9 mouse cellular contexts compared by ENCODE assay signal in the genomic region with DNA sequence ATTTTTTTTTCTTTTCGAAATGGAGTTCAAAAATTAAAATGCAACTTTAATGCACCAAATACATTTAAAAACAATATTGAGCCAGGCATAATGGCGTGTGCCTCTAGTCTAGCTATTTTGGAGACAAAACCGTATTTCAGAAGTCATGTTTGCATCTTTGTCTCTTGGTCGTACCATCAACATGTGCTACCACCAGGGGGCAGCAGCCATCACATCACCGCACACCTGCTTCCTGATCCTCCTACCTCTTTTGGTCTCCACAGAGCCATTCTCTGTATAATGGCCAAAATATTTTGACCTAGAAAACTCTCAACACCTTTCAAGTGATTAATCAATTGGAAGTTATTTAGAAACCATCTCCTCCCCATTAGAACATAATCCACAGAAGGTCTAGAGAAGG.
DNase-seq lines count a peak whose midpoint lies in the region; ATAC-seq lines count a peak whose summit lies in the region.
"Had no signal": no experiment of that assay in that cellular context is flagged by ENCODE, and none has a peak within 500 bp of the region (broad histone marks: within the 10 kb centered on the region; RNA-seq: fewer than 3 reads in every experiment).

No protein-coding gene starts in this region.

- no peaks in the 10 kb centered on the region for H3K9me3 ChIP-seq in midbrain, embryonic 11.5 days (ENCODE audit: control insufficient read depth, low read length)
- no peaks in the 10 kb centered on the region for H3K9me3 ChIP-seq in midbrain, embryonic 16.5 days (replicated peaks; ENCODE audit: control insufficient read depth, low read length, poor library complexity, severe bottlenecking)
- no peaks in the 10 kb centered on the region for H3K9me3 ChIP-seq in limb, embryonic 11.5 days (ENCODE audit: control insufficient read depth, low read length)
- H3K9me3 ChIP-seq: heart, embryonic 13.5 days had no signal

- H3K36me3 ChIP-seq in midbrain, embryonic 11.5 days (ENCODE audit: control insufficient read depth, insufficient read depth, low read length), result no peaks in the 10 kb centered on the region
- no peaks in the 10 kb centered on the region for H3K36me3 ChIP-seq in midbrain, embryonic 16.5 days (ENCODE audit: control insufficient read depth, insufficient read depth, low read length)
- H3K36me3 ChIP-seq in limb, embryonic 11.5 days (ENCODE audit: control insufficient read depth, insufficient read depth, low read length), result no peaks in the 10 kb centered on the region
- H3K36me3 ChIP-seq: heart, embryonic 13.5 days had no signal

- no peak overlapping the region for H3K4me3 ChIP-seq in midbrain, embryonic 11.5 days (ENCODE audit: low read depth, low read length)
- H3K4me3 ChIP-seq in midbrain, embryonic 16.5 days (ENCODE audit: low read depth, low read length), result no peak overlapping the region
- H3K4me3 ChIP-seq in limb, embryonic 11.5 days (ENCODE audit: low read depth, low read length), result no peak overlapping the region
- H3K4me3 ChIP-seq: heart, embryonic 13.5 days had no signal

- WGBS in midbrain, embryonic 11.5 days, result 23% methylated on average over 5 of the region's 5 CpGs
- WGBS in midbrain, embryonic 16.5 days, result 30% methylated on average over 5 of the region's 5 CpGs
- 25% methylated on average over 5 of the region's 5 CpGs for WGBS in limb, embryonic 11.5 days

- peak; percentile 61; the same call in 1 of the 2 replicates for ATAC-seq in midbrain, embryonic 11.5 days (ENCODE audit: low FRiP score)
- ATAC-seq in midbrain, embryonic 16.5 days, result no peak
- ATAC-seq in limb, embryonic 11.5 days (ENCODE audit: insufficient number of reproducible peaks, low FRiP score, low TSS enrichment, low read depth), result no peak

- no peak overlapping the region for H3K9ac ChIP-seq in midbrain, embryonic 11.5 days (ENCODE audit: low read length)
- H3K9ac ChIP-seq in midbrain, embryonic 16.5 days (ENCODE audit: low read depth, low read length), result no peak overlapping the region
- H3K9ac ChIP-seq in limb, embryonic 11.5 days (ENCODE audit: low read length), result no peak overlapping the region
- H3K9ac ChIP-seq: heart, embryonic 13.5 days had no signal

- no peaks in the 10 kb centered on the region for H3K27me3 ChIP-seq in midbrain, embryonic 11.5 days (ENCODE audit: control insufficient read depth, insufficient read depth, low read length)
- H3K27me3 ChIP-seq in midbrain, embryonic 16.5 days (ENCODE audit: control insufficient read depth, insufficient read depth, low read depth, low read length), result no peaks in the 10 kb centered on the region
- H3K27me3 ChIP-seq in limb, embryonic 11.5 days (ENCODE audit: control insufficient read depth, insufficient read depth, low read length), result no peaks in the 10 kb centered on the region
- H3K27me3 ChIP-seq: heart, embryonic 13.5 days had no signal

- H3K4me2 ChIP-seq in midbrain, embryonic 11.5 days, result no peak overlapping the region
- H3K4me2 ChIP-seq in midbrain, embryonic 16.5 days (ENCODE audit: low read length), result no peak overlapping the region
- H3K4me2 ChIP-seq in limb, embryonic 11.5 days (ENCODE audit: low read depth, severe bottlenecking), result no peak overlapping the region
- H3K4me2 ChIP-seq: heart, embryonic 13.5 days had no signal

- H3K27ac ChIP-seq in midbrain, embryonic 11.5 days (ENCODE audit: low read depth, low read length), result no peak overlapping the region
- H3K27ac ChIP-seq in midbrain, embryonic 16.5 days (ENCODE audit: low read length), result no peak overlapping the region
- no peak overlapping the region for H3K27ac ChIP-seq in limb, embryonic 11.5 days (replicated peaks; ENCODE audit: low read depth, low read length)
- H3K27ac ChIP-seq: heart, embryonic 13.5 days had no signal

- no peaks in the 10 kb centered on the region for H3K4me1 ChIP-seq in midbrain, embryonic 11.5 days (ENCODE audit: control insufficient read depth, insufficient read depth, low read length)
- no peaks in the 10 kb centered on the region for H3K4me1 ChIP-seq in midbrain, embryonic 16.5 days (ENCODE audit: control insufficient read depth, insufficient read depth, low read length)
- no peaks in the 10 kb centered on the region for H3K4me1 ChIP-seq in limb, embryonic 11.5 days (ENCODE audit: control insufficient read depth, insufficient read depth, low read length)

- no peak for DNase-seq in midbrain, embryonic 11.5 days (ENCODE audit: low spot score, missing footprints)
- DNase-seq in adrenal gland, adult 8-10 months, result peak; percentile 31
- DNase-seq in embryo, embryonic 11.5 days (ENCODE audit: low read depth, low spot score), result peak; percentile 16
- DNase-seq in kidney, adult 8-10 months, result peak; percentile 43 to 72
- DNase-seq in limb, embryonic 11.5 days (ENCODE audit: low spot score), result peak; percentile 80
- DNase-seq in retina, postnatal 7 days (ENCODE audit: low read depth, low spot score), result peak; percentile 23
- peak; percentile 11 for DNase-seq in yolk sac, embryonic 10.5 days (ENCODE audit: low spot score)
